Mouse (Mus musculus): ENCODE measurements around the gene Patl2.

Gene Patl2

DNA sequence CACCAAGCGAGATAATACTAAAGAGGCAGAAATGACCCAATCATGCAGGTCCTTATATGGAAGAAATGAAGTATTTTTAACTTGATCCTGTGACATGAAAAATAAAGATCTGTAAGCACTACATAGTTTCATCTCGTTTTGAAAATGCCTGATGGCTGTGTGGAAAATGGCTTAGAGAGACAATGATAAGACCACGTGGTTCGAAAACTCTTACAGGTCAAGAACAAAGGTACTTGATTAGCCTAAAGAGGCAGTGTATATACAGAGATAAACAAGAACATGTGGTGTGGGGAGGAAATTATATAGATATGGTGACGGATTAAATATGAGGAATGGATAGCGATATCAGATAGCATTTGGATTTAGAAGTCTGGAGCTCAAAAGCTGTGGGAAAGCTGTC is 14.7 kb downstream of the Patl2 start:
- DNase-seq = no peak

GRCm38 (mm10) chr2:122164293-122164692 is 21.7 kb downstream of the Patl2 start:
- DNase-seq = no peak

DNA sequence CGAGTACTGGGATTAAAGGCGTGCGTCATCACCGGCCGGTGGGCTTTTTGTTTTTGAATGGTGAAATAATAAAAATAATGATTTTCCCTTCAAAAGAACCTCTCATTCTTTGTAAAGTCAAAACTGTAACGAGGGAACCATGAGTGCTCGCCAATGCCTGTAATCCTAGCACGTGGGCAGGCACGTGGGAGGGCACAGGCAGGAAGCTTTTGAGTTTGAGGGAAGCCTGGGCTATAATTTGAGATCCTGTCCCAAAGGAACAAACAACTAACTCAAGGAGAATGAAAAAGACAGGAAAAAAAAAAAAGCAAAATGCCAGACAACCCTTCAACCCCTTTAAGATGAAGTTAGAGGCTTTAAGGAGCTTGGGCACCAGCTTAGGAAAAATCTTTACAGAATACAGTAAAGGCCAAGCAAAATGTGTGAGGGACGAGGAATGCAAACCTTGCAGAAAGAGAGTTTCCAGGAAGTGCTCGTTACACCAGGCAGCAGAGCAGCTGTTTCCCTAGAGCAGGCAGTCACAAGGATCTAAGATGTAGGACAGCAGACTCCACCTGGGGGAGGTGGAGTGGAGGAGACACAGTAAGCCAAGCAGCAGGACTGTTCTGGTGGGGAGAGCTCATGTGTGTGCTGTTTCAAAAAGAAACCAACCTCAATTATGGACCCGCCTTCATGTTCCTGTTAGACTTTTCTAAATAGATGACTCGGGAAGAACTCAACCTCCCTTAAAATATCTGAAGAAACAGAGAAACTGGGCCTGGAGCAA is 22.4 kb downstream of the Patl2 start:
- no peak for DNase-seq

- no peak for DNase-seq
These were observed 23.5 kb downstream of the Patl2 start for GRCm38 (mm10) chr2:122162529-122162928.

DNA sequence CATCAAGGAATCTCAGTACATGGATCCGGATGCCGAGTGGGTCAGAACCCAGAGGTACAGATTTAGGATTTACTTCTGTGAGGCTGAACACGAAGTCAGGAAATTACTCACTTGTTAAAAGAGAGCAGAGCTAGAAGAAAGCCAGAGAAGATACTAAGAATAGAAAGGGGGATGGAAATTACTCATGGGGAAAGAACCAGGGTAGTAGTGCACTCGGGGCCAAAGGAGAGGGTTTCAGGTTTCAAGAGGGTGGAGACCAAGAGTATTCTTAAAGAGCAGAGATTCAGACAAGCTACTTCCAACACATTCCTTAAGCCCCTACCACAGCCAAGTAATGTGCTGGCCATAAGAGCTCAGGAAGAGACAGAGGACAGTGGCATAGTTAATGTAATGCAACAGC is 24.4 kb downstream of the Patl2 start:
- DNase-seq = no peak

- DNase-seq = peak; percentile 86 to 94
These were observed 25.3 kb downstream of the Patl2 start, which contains the start of gene Trim69 for GRCm38 (mm10) chr2:122160680-122161079. Trim69 (plus strand) TSS chr2:122160700.

- no peak for DNase-seq
These were observed 26.3 kb downstream of the Patl2 start for GRCm38 (mm10) chr2:122159667-122160066.

GRCm38 (mm10) chr2:122158362-122158802 is 27.6 kb downstream of the Patl2 start:
- no peak for DNase-seq

- DNase-seq = no peak
These were observed 28.4 kb downstream of the Patl2 start for GRCm38 (mm10) chr2:122157561-122157960.

GRCm38 (mm10) chr2:122156051-122156700 is 29.8 kb downstream of the Patl2 start:
- DNase-seq = no peak

DNA sequence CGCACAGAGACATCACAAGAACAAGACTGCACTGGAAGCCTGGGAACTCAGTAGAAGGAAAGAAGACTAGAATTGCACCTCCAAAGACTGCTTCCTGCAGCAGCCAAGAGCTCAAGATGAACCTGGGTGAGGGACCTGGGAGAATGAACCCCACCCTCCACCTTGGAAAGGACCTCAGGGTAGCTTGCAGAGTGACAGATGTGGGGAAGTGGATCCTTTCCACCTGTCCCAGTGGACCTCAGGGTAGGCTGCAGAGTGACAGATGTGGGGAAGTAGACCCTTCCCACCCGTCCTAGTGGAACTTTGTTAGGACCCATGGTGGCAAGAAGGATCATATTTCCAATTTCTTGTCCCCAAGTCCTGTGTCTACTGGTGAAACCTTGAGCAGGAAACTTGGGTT is 30.7 kb downstream of the Patl2 start:
- DNase-seq = no peak

DNA sequence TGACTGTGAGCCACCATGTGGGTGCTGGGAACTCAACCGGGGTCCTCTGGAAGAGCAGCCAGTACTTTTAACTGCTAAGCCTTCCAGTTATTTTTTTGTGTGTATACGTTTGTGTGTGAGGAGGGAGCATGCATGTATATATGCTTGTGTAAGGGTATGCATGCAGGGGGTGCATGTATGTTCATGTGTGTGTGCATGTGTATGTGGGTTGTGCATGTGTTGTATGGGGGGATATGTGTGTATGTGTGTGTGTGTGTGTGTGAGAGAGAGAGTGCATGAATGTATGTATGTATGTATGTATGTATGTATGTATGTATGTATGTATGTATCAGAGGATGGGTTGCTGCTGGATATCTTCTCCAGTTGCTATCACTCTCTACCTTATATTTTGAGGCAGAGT is 31.5 kb downstream of the Patl2 start:
- no peak for DNase-seq

GRCm38 (mm10) chr2:122153681-122154365 is 32.2 kb downstream of the Patl2 start:
- DNase-seq = no peak

DNA sequence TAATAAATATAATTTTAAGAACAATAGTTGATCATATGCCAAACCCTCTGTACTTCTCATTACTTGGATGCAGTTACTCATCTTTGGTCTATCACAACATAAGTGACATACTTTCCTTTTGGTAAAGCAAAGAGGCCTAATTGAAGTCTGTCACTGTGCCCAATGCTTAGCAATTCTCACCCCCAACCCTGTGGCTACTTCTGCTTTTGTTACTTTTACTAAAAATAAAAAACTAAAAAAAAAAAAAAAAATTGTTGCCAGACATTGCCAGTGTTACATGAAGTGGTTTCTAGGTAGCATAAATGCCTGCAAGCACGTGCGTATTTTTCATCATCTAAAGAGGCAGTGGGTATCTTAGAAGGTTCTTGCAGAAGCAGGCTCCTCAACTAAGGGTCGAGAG is 33.1 kb downstream of the Patl2 start:
- DNase-seq = no peak

- no peak for DNase-seq
These were observed 34.8 kb downstream of the Patl2 start for GRCm38 (mm10) chr2:122151221-122151620.

- DNase-seq = no peak
These were observed 36.3 kb downstream of the Patl2 start for GRCm38 (mm10) chr2:122149716-122150115.

- DNase-seq = no peak
These were observed 36.7 kb downstream of the Patl2 start for GRCm38 (mm10) chr2:122149316-122149715.

DNA sequence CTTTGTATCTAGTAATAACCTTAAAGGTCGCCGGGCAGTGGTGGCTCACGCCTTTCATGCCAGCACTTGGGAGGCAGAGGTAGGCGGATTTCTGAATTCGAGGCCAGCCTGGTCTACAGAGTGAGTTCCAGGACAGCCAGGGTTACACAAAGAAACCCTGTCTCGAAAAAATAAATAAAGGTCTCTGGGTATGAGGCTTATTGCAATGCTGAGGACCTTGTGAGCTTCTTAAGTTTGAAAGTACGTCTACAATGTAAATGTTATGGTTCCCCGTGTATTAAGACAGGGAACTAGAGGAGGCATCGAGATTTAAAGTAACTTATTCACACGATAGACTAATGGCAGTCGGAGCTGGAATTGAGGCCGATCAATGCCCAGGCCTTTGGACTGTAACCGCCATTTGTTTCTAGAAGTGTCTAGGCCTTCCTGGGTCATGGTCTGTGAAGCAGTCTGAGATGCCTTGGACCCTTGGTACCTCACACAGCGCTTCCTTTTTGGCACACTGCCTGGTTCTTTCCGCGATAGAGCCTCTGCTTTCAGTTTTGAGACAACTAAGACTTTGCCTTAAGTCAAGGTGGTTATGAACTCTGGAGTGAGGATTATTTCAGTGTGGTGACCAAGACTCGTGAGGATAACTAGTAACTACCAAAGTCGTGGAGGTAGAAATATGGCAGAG is 37.6 kb downstream of the Patl2 start:
- DNase-seq = peak; percentile 90 to 91

DNA sequence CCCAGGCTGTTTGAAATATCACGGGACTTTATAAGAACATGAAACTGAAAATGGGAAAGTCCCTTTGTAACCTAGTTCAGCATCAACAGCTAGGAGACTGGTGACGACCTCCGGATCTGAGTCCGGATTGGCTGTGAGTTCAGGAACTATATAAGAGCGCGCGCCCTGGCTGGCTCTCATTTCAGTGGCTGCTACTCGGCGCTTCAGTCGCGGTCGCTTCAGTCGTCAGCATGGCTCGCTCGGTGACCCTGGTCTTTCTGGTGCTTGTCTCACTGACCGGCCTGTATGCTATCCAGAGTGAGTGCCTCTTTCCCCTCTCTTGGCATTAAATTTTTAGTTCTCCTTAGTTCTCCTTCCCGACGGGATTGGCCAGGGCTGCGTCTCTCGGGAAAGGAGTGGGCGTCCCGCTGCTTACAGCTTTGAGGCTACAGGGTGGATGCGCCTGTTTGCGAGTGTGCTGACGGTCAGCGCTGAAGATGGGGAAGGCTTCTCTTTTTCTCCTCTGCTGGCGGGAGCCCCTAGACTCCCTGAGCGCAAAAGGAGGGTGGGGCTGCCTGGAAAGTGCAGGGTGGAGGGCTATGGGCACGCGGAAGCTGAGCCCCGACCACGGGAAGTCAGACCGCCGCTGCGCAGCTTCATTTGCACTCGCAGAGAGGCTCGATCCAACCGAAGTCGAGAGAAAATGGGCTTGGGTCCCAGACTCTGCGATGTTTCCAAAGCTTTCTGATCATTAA is 38.3 kb downstream of the Patl2 start, which contains the start of gene B2m:
B2m (plus strand) TSS at position 179 of the 734 bp plus-strand sequence.
- peak; percentile 96 to 97 for DNase-seq

DNA sequence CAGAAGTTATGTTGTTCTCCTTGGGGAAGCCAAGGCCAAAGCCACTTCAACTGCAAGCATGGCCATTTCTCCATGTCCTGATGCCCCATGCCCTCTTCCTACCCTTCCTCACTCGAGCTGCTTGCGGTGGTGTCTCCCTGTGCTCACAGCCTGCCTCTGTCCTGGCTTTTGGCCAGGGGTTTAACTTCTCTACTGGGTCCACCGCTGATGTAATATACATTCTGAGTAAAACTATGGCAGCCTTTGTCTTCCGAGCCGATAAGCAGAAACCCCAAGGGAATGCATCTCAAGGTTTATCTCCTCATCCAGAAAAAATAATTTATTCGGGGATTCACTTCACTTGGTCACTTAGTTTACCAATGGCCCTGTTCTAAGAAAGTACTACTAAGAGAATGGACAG is 39.3 kb downstream of the Patl2 start:
- DNase-seq = peak; percentile 18 to 50

GRCm38 (mm10) chr2:122145756-122146155 is 40.2 kb downstream of the Patl2 start:
- no peak for DNase-seq

GRCm38 (mm10) chr2:122143111-122143510 is 42.9 kb downstream of the Patl2 start:
- no peak for DNase-seq
